Mouse (Mus musculus) kidney, adult 2 months (tissue): Measurements from ENCODE around the gene Tubal3.

Experiments used
- CTCF ChIP-seq: fragments of 200-500 bp; conservative IDR thresholded peaks from 2 replicates; pipeline ENCODE4 v1.5.1; 2011; ENCODE audit warnings: low read depth, mild to moderate bottlenecking, control low read depth, low read length, moderate library complexity, mixed read lengths; ENCODE audit not compliant: insufficient read depth, insufficient read length
- POLR2A ChIP-seq: fragments of 200-500 bp; IDR thresholded peaks from one replicate; pipeline ENCODE4 v1.6.1; 2011; ENCODE audit warnings: low read depth, low read length, control low read depth

GRCm38 (mm10) chr13:3892601-3893000 lies 25.5 kb upstream of the Tubal3 start:
- TF ChIP-seq POLR2A: no peak
- no peak for TF ChIP-seq CTCF
